ENCODE assay signal across 8 mouse cellular contexts in the genomic region with DNA sequence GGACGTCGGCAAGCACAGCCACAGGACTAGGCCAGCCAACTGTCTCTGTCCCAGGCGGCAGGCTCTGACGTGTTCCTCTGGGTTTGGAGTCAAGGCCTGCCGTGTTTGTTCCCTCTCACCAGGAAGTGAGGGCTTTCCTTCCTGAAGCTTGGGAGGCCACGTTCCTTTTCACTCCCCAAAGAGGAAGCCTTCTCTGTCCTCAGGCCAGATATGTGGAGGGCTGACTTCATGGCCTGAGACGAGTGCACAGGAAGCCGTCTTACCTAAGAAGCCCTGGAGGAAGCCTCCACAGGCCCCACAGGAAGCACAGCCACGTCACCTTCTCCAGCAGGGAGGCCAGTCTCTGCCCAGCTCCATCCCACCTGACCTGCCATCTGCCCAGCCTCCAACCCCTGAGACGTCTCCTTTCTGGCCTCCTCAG. TPM values are rescaled to one million over a fixed set of nuclear protein-coding genes. Genes with fewer than 3 reads are reported as not detected.
DNase-seq lines count a peak whose midpoint lies in the region; ATAC-seq lines count a peak whose summit lies in the region.

No protein-coding gene starts in this region.

- no peaks in the 10 kb centered on the region; the same call in 1 of the 2 replicates for H3K27me3 ChIP-seq in neural tube, embryonic 13.5 days
- no peaks in the 10 kb centered on the region; the same call in 1 of the 2 replicates for H3K27me3 ChIP-seq in kidney, embryonic 14.5 days (ENCODE audit: control insufficient read depth, insufficient read depth, low read length)

- H3K9me3 ChIP-seq in neural tube, embryonic 13.5 days, result no peaks in the 10 kb centered on the region
- no peaks in the 10 kb centered on the region for H3K9me3 ChIP-seq in kidney, embryonic 14.5 days (ENCODE audit: control insufficient read depth, low read length)

- no peak for DNase-seq in neural tube, embryonic 10.5 days (ENCODE audit: extremely low spot score, low spot score)
- DNase-seq in heart, adult 18-20 months, result peak; percentile 74 to 93
- peak; percentile 77 for DNase-seq in lung, postnatal 10 days
- DNase-seq in thymus, postnatal 14 days, result peak; percentile 40
- no peak for DNase-seq in cerebellum, postnatal 10 days
- DNase-seq in cerebellum, adult 9-10 months, result no peak

- H3K27ac ChIP-seq in neural tube, embryonic 13.5 days (replicated peaks), result peak overlapping the region; percentile 49
- H3K27ac ChIP-seq in kidney, embryonic 14.5 days (ENCODE audit: low read depth, low read length), result peak overlapping the region; percentile 74; the same call in 1 of the 2 replicates

- H3K36me3 ChIP-seq in neural tube, embryonic 13.5 days, result no peaks in the 10 kb centered on the region
- no peaks in the 10 kb centered on the region for H3K36me3 ChIP-seq in kidney, embryonic 14.5 days (ENCODE audit: control insufficient read depth, insufficient read depth, low read length)

- no peak overlapping the region for H3K4me2 ChIP-seq in neural tube, embryonic 13.5 days
- no peak overlapping the region for H3K4me2 ChIP-seq in kidney, embryonic 14.5 days (replicated peaks; ENCODE audit: low read depth, low read length)

- no peaks in the 10 kb centered on the region for H3K4me1 ChIP-seq in neural tube, embryonic 13.5 days (replicated peaks)
- no peaks in the 10 kb centered on the region for H3K4me1 ChIP-seq in kidney, embryonic 14.5 days (ENCODE audit: control insufficient read depth, insufficient read depth, low read length)

- H3K9ac ChIP-seq in neural tube, embryonic 13.5 days, result no peak overlapping the region
- H3K9ac ChIP-seq in kidney, embryonic 14.5 days (ENCODE audit: low read depth, low read length), result no peak overlapping the region

- no peak overlapping the region for H3K4me3 ChIP-seq in neural tube, embryonic 13.5 days
- no peak overlapping the region for H3K4me3 ChIP-seq in kidney, embryonic 14.5 days (ENCODE audit: low read length)

- no peak for ATAC-seq in neural tube, embryonic 13.5 days (ENCODE audit: low read depth)
- no peak for ATAC-seq in kidney, embryonic 14.5 days (ENCODE audit: low FRiP score, low TSS enrichment)

- WGBS in neural tube, embryonic 13.5 days, result 73% methylated on average over 10 of the region's 10 CpGs
- WGBS in kidney, embryonic 14.5 days, result 60% methylated on average over 10 of the region's 10 CpGs

RNA-seq across cellular contexts. Expression of a gene that starts 50.2 kb away (rescaled TPM):
- polyA plus RNA-seq in neural tube, embryonic 13.5 days (2015; fragmentation: Nextera tagmentation; extraction: Ambion mirVana), result 17.0 and 20.1 TPM in 2 replicates
- total RNA-seq in heart, adult 18-20 months (2021), result 10 to 100 TPM; 50.5 to 54.1 TPM
- polyA plus RNA-seq in kidney, embryonic 14.5 days (2014; fragmentation: Nextera tagmentation; extraction: Ambion mirVana), result 16.8 and 17.3 TPM in 2 replicates

Comparison
In these comparisons a context has a peak if more than half of its experiments do, and no peak if none do; other contexts are left out.
1. DNase-seq: peak in heart, adult 18-20 months (2 of 2), lung, postnatal 10 days (single experiment) and thymus, postnatal 14 days (single experiment); none in neural tube, embryonic 10.5 days (single experiment), cerebellum, postnatal 10 days (0 of 2) and cerebellum, adult 9-10 months (single experiment).